Mouse (Mus musculus) cerebellum, adult 2 months (tissue): ENCODE measurements around the gene Spn. TPM values are rescaled to one million over a fixed set of nuclear protein-coding genes. Genes with fewer than 3 reads are reported as not detected.
"Not testable (repeated sequence)": the region's sequence is repeated elsewhere in the genome, so short reads cannot be mapped to it uniquely, and the experiment has no call there.

ENCODE experiments used
- DNase-seq, 2 experiments: peaks; one replicate each; pipeline ENCODE4 v3.0.0; 2021
- H3K27ac ChIP-seq: fragments of 200-500 bp; 2 replicates; pipeline ENCODE4 v1.5.1; 2012; ENCODE audit warnings: low read length, control low read depth, inconsistent platforms; ENCODE audit not compliant: insufficient read depth
- H3K27me3 ChIP-seq: fragments of 200-500 bp; 2 replicates; pipeline ENCODE4 v1.6.1; 2012; ENCODE audit warnings: inconsistent platforms, mild to moderate bottlenecking, low read length, moderate library complexity; ENCODE audit not compliant: control insufficient read depth, insufficient read depth
- H3K4me1 ChIP-seq: fragments of 200-500 bp; 2 replicates; pipeline ENCODE4 v1.6.1; 2011; ENCODE audit warnings: low read length; ENCODE audit not compliant: control insufficient read depth, insufficient read depth
- H3K4me3 ChIP-seq: fragments of 200-500 bp; replicated peaks from 2 replicates; pipeline ENCODE3; 2011; ENCODE audit warnings: mild to moderate bottlenecking, low read depth, low read length, control low read depth; ENCODE audit not compliant: insufficient read depth
- CTCF ChIP-seq: fragments of 200-500 bp; IDR thresholded peaks from 2 replicates; pipeline ENCODE4 v1.5.1; 2011; ENCODE audit warnings: low read depth, mild to moderate bottlenecking, control low read depth, low read length, moderate library complexity, borderline replicate concordance; ENCODE audit not compliant: insufficient read depth
- POLR2A ChIP-seq: fragments of 200-500 bp; IDR thresholded peaks from 2 replicates; pipeline ENCODE4 v1.6.1; 2011; ENCODE audit warnings: low read length, control low read depth, borderline replicate concordance; ENCODE audit not compliant: insufficient read depth
- WGBS: fragments of 180-500 bp; shearing (Covaris S2); methylation state at CpG from one replicate; pipeline ENCODE4 v1.1.7; 2018; 5-methylcytosine and 5-hydroxymethylcytosine counted together
- polyA plus RNA-seq: library from polyadenylated mRNA; depleted of rRNA; stranded (reverse); fragments of >200 nt; gene quantifications from 2 replicates; pipeline ENCODE4 v1.2.3, GENCODE M21; 2012; rRNA removed

The Spn gene
- polyA plus RNA-seq, 1 experiment = 0.18 TPM

- Histone ChIP-seq H3K27me3 (no peaks in the 10 kb centered on the region), H3K27ac (no peak overlapping the region), H3K4me3 (no peak overlapping the region), H3K4me1 (no peaks in the 10 kb centered on the region)
- TF ChIP-seq POLR2A = no peak
- no peak for TF ChIP-seq CTCF
- DNase-seq = no peak
- 22% methylated on average over 27 of the region's 27 CpGs for WGBS
These were observed 48.5 kb downstream of the Spn start for GRCm38 (mm10) chr7:127088901-127089845.

DNA sequence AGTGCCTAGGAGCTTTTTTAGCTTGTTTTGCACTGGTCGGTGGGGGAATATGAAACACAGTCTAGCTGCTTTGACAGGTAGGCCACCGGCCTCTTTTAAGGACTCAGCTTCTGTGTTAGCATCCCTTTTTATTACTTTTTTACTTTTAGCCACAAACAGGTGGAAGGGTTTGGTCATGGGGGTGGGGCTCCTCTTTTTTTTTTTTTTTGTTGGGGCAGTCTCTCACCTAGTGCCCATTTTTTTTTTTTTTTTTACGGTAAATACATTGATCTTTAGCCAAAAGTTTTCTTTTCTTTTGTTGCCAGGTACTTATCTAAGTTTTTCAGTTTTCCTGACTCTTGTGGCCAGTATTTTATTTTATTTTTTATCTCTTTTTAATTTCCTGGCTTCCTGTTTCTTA is 49.5 kb downstream of the Spn start:
- DNase-seq = no peak
- TF ChIP-seq CTCF = no peak
- TF ChIP-seq POLR2A = no peak
- H3K27ac ChIP-seq = no peak overlapping the region
- H3K4me1 ChIP-seq = no peaks in the 10 kb centered on the region
- H3K27me3 ChIP-seq = no peaks in the 10 kb centered on the region
- H3K4me3 ChIP-seq = no peak overlapping the region
- 87% methylated on average over 3 of the region's 3 CpGs for WGBS

DNA sequence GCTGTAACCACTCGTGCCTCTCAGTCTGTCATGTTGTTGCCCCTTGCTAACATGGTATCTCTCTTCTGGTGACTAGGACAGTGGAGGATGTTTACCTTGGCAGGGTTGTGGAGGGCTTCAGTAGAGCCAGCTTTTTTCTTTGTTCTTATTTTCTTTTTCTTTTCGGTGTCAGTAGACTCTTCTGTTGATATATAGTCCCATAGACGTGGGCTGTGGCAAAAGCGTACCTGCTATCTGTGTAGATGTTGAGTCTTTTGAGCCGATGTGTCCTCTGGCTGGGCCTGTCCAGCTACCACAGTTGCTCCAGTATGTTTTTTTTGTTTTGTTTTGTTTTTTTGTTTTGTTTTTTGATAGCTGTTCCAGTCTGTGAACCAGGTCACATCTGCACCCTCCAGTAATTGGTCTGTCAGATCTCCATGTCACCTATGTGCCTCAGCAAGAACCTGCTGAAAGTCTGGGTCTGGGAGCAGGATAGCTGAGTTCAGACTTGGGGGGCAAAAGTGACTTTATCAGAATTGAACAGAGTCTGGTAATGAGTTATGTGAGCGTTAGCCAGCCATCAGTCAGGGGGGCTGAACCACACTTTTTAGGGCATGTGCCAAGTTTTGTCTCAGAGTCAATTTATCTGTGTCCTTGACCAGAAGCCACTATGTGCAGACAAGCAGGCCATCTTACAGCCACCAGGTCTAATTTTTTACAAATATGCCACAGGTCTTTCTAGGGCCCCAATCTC is 50.2 kb downstream of the Spn start, which contains the start of gene Zg16:
Gene Zg16 (minus strand): TSS at position 51 of the 733 bp plus-strand sequence.
- not testable (repeated sequence) for H3K4me3 ChIP-seq, H3K27me3 ChIP-seq, H3K27ac ChIP-seq, H3K4me1 ChIP-seq, DNase-seq
- 78% methylated on average over 6 of the region's 6 CpGs for WGBS

DNA sequence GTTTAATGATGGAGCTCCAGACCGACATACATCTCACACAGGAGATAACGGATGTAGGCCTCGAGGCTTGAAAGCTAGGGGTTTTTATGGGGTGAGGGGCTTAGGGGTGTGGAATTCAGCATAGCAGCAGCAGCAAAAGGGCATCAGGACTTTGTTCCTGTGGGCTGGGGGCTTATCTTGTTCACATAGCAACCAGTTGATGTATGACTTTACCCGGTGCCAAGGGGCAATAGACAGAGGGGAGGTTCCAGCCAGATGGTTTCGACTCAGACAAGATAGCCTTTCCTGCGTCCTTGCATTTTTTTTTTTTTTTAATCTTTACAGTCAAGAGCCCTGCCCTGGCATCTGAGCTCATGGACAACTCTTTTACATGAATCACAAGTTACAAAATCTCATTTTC is 51.9 kb downstream of the Spn start:
- not testable (repeated sequence) for H3K27me3 ChIP-seq, H3K27ac ChIP-seq, H3K4me3 ChIP-seq, H3K4me1 ChIP-seq, DNase-seq
- WGBS = 61% methylated on average over 6 of the region's 6 CpGs

- no peak for DNase-seq
- no peak overlapping the region for H3K4me3 ChIP-seq
- no peak for TF ChIP-seq POLR2A
- no peak for TF ChIP-seq CTCF
- no peak overlapping the region for H3K27ac ChIP-seq
- 85% methylated on average over 2 of the region's 2 CpGs for WGBS
- no peaks in the 10 kb centered on the region for H3K4me1 ChIP-seq
- H3K27me3 ChIP-seq = no peaks in the 10 kb centered on the region
These were observed 52.8 kb downstream of the Spn start for GRCm38 (mm10) chr7:127084794-127085193.

- 81% methylated on average over 4 of the region's 4 CpGs for WGBS
These were observed 53.9 kb downstream of the Spn start for GRCm38 (mm10) chr7:127083689-127084088.

GRCm38 (mm10) chr7:127082995-127083394 is 54.6 kb downstream of the Spn start:
- no peaks in the 10 kb centered on the region for H3K27me3 ChIP-seq
- no peak for DNase-seq
- H3K4me3 ChIP-seq = no peak overlapping the region
- WGBS = 61% methylated on average over 2 of the region's 2 CpGs
- no peaks in the 10 kb centered on the region for H3K4me1 ChIP-seq
- no peak overlapping the region for H3K27ac ChIP-seq
- TF ChIP-seq CTCF (no peak), POLR2A (no peak)

More at GRCm38 (mm10) chr7:127083689-127084088, 53.9 kb downstream of the Spn start:
- no peak overlapping the region for H3K27ac ChIP-seq
- no peak overlapping the region for H3K4me3 ChIP-seq
- no peaks in the 10 kb centered on the region for H3K4me1 ChIP-seq
- DNase-seq = no peak
- no peak for TF ChIP-seq CTCF
- TF ChIP-seq POLR2A = no peak
- H3K27me3 ChIP-seq = no peaks in the 10 kb centered on the region

GRCm38 (mm10) chr7:127082271-127082670 is 55.4 kb downstream of the Spn start:
- Histone ChIP-seq H3K4me1 (no peaks in the 10 kb centered on the region), H3K4me3 (no peak overlapping the region), H3K27me3 (no peaks in the 10 kb centered on the region), H3K27ac (no peak overlapping the region)
- WGBS = 80% methylated on average over 8 of the region's 8 CpGs
- DNase-seq = no peak
- TF ChIP-seq POLR2A (no peak), CTCF (no peak)

Other genes starting within 250 kb of the Spn start
- gene Tmem219, start 214.9 kb downstream of the Spn start, polyA plus RNA-seq = 29.8 and 37.5 TPM in 2 replicates
- 130 and 140 TPM in 2 replicates for gene Kctd13, start 208.9 kb downstream of the Spn start, polyA plus RNA-seq
- gene Asphd1, start 188.2 kb downstream of the Spn start, polyA plus RNA-seq = 41.8 and 42.4 TPM in 2 replicates
- gene Sez6l2, start 187.3 kb downstream of the Spn start, polyA plus RNA-seq = 359 and 364 TPM in 2 replicates
- 255 and 281 TPM in 2 replicates for gene Cdipt, start 161.9 kb downstream of the Spn start, polyA plus RNA-seq
- 0.92 and 1.1 TPM in 2 replicates for gene Cdiptos, start 161.7 kb downstream of the Spn start, polyA plus RNA-seq
- 19.9 and 21.0 TPM in 2 replicates for gene Mvp, start 123.2 kb downstream of the Spn start, polyA plus RNA-seq
- gene Pagr1b, start 121.3 kb downstream of the Spn start, polyA plus RNA-seq = 2.8 and 5.2 TPM in 2 replicates
- gene Pagr1a, start 120.5 kb downstream of the Spn start, polyA plus RNA-seq = 91.6 and 105 TPM in 2 replicates
- 362 and 365 TPM in 2 replicates for gene Gm42742, start 116.7 kb downstream of the Spn start, polyA plus RNA-seq
- gene Prrt2, start 116.6 kb downstream of the Spn start, polyA plus RNA-seq = 600 and 672 TPM in 2 replicates
- gene Maz, start 110.8 kb downstream of the Spn start, polyA plus RNA-seq = 198 and 213 TPM in 2 replicates
- 7.7 and 9.1 TPM in 2 replicates for gene Kif22, start 95.4 kb downstream of the Spn start, polyA plus RNA-seq
- gene Zg16, start 50.5 kb downstream of the Spn start, polyA plus RNA-seq = 0.34 TPM in 1 of 2 replicates, not detected in the other
- 1.4 and 2.1 TPM in 2 replicates for gene AI467606, start 46.5 kb downstream of the Spn start, polyA plus RNA-seq
- gene Qprt, start 15.6 kb downstream of the Spn start, polyA plus RNA-seq = 2.1 and 2.2 TPM in 2 replicates
- gene Cd2bp2, start 58.2 kb upstream of the Spn start, polyA plus RNA-seq = 101 and 103 TPM in 2 replicates
- gene Tbc1d10b, start 70.6 kb upstream of the Spn start, polyA plus RNA-seq = 72.4 and 83.9 TPM in 2 replicates
- gene Mylpf, start 71.1 kb upstream of the Spn start, polyA plus RNA-seq = 1.6 and 3.0 TPM in 2 replicates
- 16.6 and 17.6 TPM in 2 replicates for gene Zfp553, start 95.2 kb upstream of the Spn start, polyA plus RNA-seq
- gene Sept1, start 95.3 kb upstream of the Spn start, polyA plus RNA-seq = 11.3 and 12.5 TPM in 2 replicates
- 88.7 and 95.4 TPM in 2 replicates for gene Zfp771, start 106.5 kb upstream of the Spn start, polyA plus RNA-seq
- 23.8 and 25.6 TPM in 2 replicates for gene Dctpp1, start 122.9 kb upstream of the Spn start, polyA plus RNA-seq
- 31.1 and 31.7 TPM in 2 replicates for gene Sephs2, start 136.2 kb upstream of the Spn start, polyA plus RNA-seq
- gene Itgal, start 158.4 kb upstream of the Spn start, polyA plus RNA-seq = 0.87 and 1.4 TPM in 2 replicates
- gene Zfp768, start 207.8 kb upstream of the Spn start, polyA plus RNA-seq = 21.2 TPM in 2 replicates
- gene Zfp747, start 238.2 kb upstream of the Spn start, polyA plus RNA-seq = 8.2 and 8.6 TPM in 2 replicates
- gene 9130019O22Rik, start 249.3 kb upstream of the Spn start, polyA plus RNA-seq = 3.9 and 4.4 TPM in 2 replicates